In the genomic region with DNA sequence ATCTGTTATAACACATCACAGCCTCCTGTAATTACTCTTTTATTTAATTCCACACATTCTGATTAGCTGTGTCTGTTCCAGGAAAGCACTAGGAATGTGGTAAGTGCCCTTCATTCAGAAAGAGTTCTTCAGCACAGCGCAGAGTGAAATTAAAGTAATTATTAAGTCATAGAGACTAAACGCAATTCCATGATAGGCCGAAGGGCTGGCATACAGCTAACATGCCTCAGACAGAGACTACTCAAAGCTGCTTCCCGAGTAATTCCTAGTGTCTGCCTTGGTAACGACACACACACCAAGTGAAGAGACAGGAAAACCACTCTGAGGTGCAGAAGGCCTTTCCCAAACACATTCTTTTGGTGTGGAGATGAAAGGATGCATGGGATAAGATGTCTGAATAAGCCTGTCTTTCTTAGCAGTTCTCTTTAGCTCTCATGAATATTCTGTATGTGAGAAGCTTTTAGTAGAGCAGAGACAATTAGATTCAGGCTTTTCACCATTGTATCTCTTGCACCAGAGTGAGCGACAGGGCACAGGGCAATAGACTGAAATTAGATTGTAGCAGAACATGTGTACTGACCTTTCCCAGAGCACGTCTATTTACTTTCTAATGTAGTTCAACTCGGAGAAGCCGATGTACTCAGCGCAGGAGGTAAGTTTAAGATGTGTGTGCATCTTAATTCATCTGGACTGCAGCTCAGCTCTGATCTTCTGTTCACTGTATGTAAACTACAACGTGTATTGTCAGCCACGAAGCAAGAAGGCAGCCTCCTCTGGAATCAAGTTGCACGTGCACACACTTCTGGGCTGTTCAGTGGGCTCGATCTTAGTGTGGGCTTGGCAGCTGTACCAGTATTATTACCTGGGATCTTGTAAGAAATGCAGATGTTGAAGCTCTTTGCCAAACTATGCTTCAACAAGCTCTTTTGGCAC, we compare ENCODE assay signal across 15 mouse cellular contexts.
A peak's percentile ranks its signal among the peaks of the same experiment; 100 is the strongest.
DNase-seq lines count a peak whose midpoint lies in the region; ATAC-seq and TF ChIP-seq lines count a peak whose summit lies in the region.
"Had no signal": no experiment of that assay in that cellular context is flagged by ENCODE, and none has a peak within 500 bp of the region (broad histone marks: within the 10 kb centered on the region; RNA-seq: fewer than 3 reads in every experiment).

No protein-coding gene starts in this region.

- 23% methylated on average over 14 of the region's 14 CpGs for WGBS in forebrain, postnatal 0 days
- WGBS in midbrain, embryonic 12.5 days: 14% methylated on average over 14 of the region's 14 CpGs

- peak; percentile 80 for DNase-seq in brain, embryonic 14.5 days (ENCODE audit: low read depth)
- DNase-seq in embryo, embryonic 11 days: peak; percentile 14
- DNase-seq in forebrain, postnatal 0 days: peak; percentile 34
- DNase-seq in gastrocnemius, adult 8-10 months (ENCODE audit: low spot score in 2 of 2): no peak
- DNase-seq in layer of hippocampus, adult 9-10 months (ENCODE audit: low spot score): no peak
- DNase-seq: cerebellum, postnatal 10 days had no signal

- ATAC-seq in forebrain, postnatal 0 days: peak; percentile 81; the same call in 1 of the 2 replicates
- peak; percentile 89 for ATAC-seq in midbrain, embryonic 12.5 days (ENCODE audit: low FRiP score, low read depth)
- no peak for ATAC-seq in frontal cortex, adult (ENCODE audit: low TSS enrichment)
- ATAC-seq: intestine, embryonic 15.5 days had no signal

- peaks cover 10% of the 10 kb centered on the region; the same call in 1 of the 2 replicates for H3K4me1 ChIP-seq in forebrain, postnatal 0 days (ENCODE audit: insufficient read depth)
- H3K4me1 ChIP-seq in midbrain, embryonic 12.5 days: peaks cover 24% of the 10 kb centered on the region
- H3K4me1 ChIP-seq: intestine, embryonic 15.5 days; kidney, embryonic 15.5 days; limb, embryonic 13.5 days had no signal

- no peak for TF ChIP-seq POLR2A in brain, embryonic 14.5 days (IDR thresholded peaks at IDR 0.05; ENCODE audit: borderline replicate concordance, extremely low read depth, insufficient read depth, insufficient read length, poor library complexity, severe bottlenecking)

- H3K4me2 ChIP-seq in forebrain, postnatal 0 days (ENCODE audit: low read depth): no peak overlapping the region
- H3K4me2 ChIP-seq in midbrain, embryonic 12.5 days (replicated peaks): no peak overlapping the region; the same call in 1 of the 2 replicates
- H3K4me2 ChIP-seq: heart, embryonic 11.5 days; intestine, embryonic 15.5 days; kidney, embryonic 15.5 days; limb, embryonic 13.5 days had no signal

- H3K9ac ChIP-seq in forebrain, postnatal 0 days: no peak overlapping the region
- H3K9ac ChIP-seq in midbrain, embryonic 12.5 days (replicated peaks): no peak overlapping the region
- H3K9ac ChIP-seq: intestine, embryonic 15.5 days; kidney, embryonic 15.5 days; limb, embryonic 13.5 days; liver, embryonic 14.5 days had no signal

- TF ChIP-seq CTCF in brain, embryonic 14.5 days (IDR thresholded peaks at IDR 0.05; ENCODE audit: borderline replicate concordance, extremely low read depth, insufficient read depth, insufficient read length): no peak
- no peak for TF ChIP-seq CTCF in forebrain, postnatal 0 days (IDR thresholded peaks at IDR 0.05; ENCODE audit: low read depth)

- H3K36me3 ChIP-seq in forebrain, postnatal 0 days (ENCODE audit: insufficient read depth): no peaks in the 10 kb centered on the region
- H3K36me3 ChIP-seq in midbrain, embryonic 12.5 days: no peaks in the 10 kb centered on the region
- H3K36me3 ChIP-seq: intestine, embryonic 15.5 days; kidney, embryonic 15.5 days; limb, embryonic 13.5 days had no signal

- no peak overlapping the region for H3K4me3 ChIP-seq in forebrain, postnatal 0 days (ENCODE audit: low read depth, low read length)
- no peak overlapping the region for H3K4me3 ChIP-seq in midbrain, embryonic 12.5 days
- H3K4me3 ChIP-seq: erythroblast, embryonic 14.5 days; intestine, embryonic 15.5 days; kidney, embryonic 15.5 days; limb, embryonic 13.5 days had no signal

- H3K9me3 ChIP-seq in forebrain, postnatal 0 days (ENCODE audit: low read length): no peaks in the 10 kb centered on the region
- H3K9me3 ChIP-seq in midbrain, embryonic 12.5 days: no peaks in the 10 kb centered on the region
- H3K9me3 ChIP-seq: intestine, embryonic 15.5 days; kidney, embryonic 15.5 days; limb, embryonic 13.5 days had no signal

- no peak overlapping the region for H3K27ac ChIP-seq in forebrain, postnatal 0 days (ENCODE audit: low read depth, low read length)
- peak overlapping the region; percentile 65 for H3K27ac ChIP-seq in midbrain, embryonic 12.5 days (replicated peaks)
- H3K27ac ChIP-seq: intestine, embryonic 15.5 days; kidney, embryonic 15.5 days; limb, embryonic 13.5 days; liver, embryonic 14.5 days; stomach, postnatal 0 days had no signal

- H3K27me3 ChIP-seq in forebrain, postnatal 0 days (ENCODE audit: insufficient read depth, low read length): no peaks in the 10 kb centered on the region
- no peaks in the 10 kb centered on the region for H3K27me3 ChIP-seq in midbrain, embryonic 12.5 days
- H3K27me3 ChIP-seq: intestine, embryonic 15.5 days; kidney, embryonic 15.5 days; limb, embryonic 13.5 days had no signal

Comparison
In these comparisons a context has a peak if more than half of its experiments do, and no peak if none do; other contexts are left out.
1. DNase-seq: peak in brain, embryonic 14.5 days (single experiment), embryo, embryonic 11 days (single experiment) and forebrain, postnatal 0 days (single experiment); none in gastrocnemius, adult 8-10 months (0 of 2) and layer of hippocampus, adult 9-10 months (single experiment).